Mouse (Mus musculus): ENCODE data around the gene 0610012G03Rik.
"Not testable (repeated sequence)": the region's sequence is repeated elsewhere in the genome, so short reads cannot be mapped to it uniquely, and the experiment has no call there.

The 0610012G03Rik gene

GRCm38 (mm10) chr16:31948345-31948774, at the start of gene 0610012G03Rik, which contains the start of gene Ncbp2:
Gene 0610012G03Rik, minus strand, starts transcription at chr16:31948494.
Gene Ncbp2, plus strand, starts transcription at chr16:31948513.
- DNase-seq, result peak; percentile 91

- no peak for DNase-seq
Observed at GRCm38 (mm10) chr16:31996371-31996770, 48.1 kb upstream of the 0610012G03Rik start.

GRCm38 (mm10) chr16:31993946-31994345, 45.7 kb upstream of the 0610012G03Rik start:
- DNase-seq, result no peak

- DNase-seq, result no peak
Observed at GRCm38 (mm10) chr16:31993195-31993594, 44.9 kb upstream of the 0610012G03Rik start.

- no peak for DNase-seq
Observed at GRCm38 (mm10) chr16:31992039-31992438, 43.7 kb upstream of the 0610012G03Rik start.

- DNase-seq, result no peak
Observed at GRCm38 (mm10) chr16:31980946-31981345, 32.7 kb upstream of the 0610012G03Rik start.

- DNase-seq, result no peak
Observed at GRCm38 (mm10) chr16:31979501-31979900, 31.2 kb upstream of the 0610012G03Rik start.

- DNase-seq, result no peak
Observed at GRCm38 (mm10) chr16:31975258-31975657, 27.0 kb upstream of the 0610012G03Rik start.

- no peak for DNase-seq
Observed at GRCm38 (mm10) chr16:31963224-31963623, 14.9 kb upstream of the 0610012G03Rik start.

- DNase-seq, result peak; percentile 60
Observed at GRCm38 (mm10) chr16:31947901-31948316, 385 bp downstream of the 0610012G03Rik start.

- DNase-seq, result no peak
Observed at GRCm38 (mm10) chr16:31947333-31947732, 961 bp downstream of the 0610012G03Rik start.

- not testable (repeated sequence) for DNase-seq
Observed at GRCm38 (mm10) chr16:31945986-31946385, 2.3 kb downstream of the 0610012G03Rik start.

GRCm38 (mm10) chr16:31945372-31945771, 2.9 kb downstream of the 0610012G03Rik start:
- peak; percentile 28 for DNase-seq

- DNase-seq, result peak; percentile 34
Observed at GRCm38 (mm10) chr16:31944698-31945255, 3.5 kb downstream of the 0610012G03Rik start.

- peak; percentile 77 for DNase-seq
Observed at GRCm38 (mm10) chr16:31943980-31944379, 4.3 kb downstream of the 0610012G03Rik start.

GRCm38 (mm10) chr16:31940586-31940985, 7.7 kb downstream of the 0610012G03Rik start:
- no peak for DNase-seq

GRCm38 (mm10) chr16:31938856-31939255, 9.4 kb downstream of the 0610012G03Rik start:
- DNase-seq, result no peak

- peak; percentile 36 for DNase-seq
Observed at GRCm38 (mm10) chr16:31936568-31936967, 11.7 kb downstream of the 0610012G03Rik start.

GRCm38 (mm10) chr16:31935091-31935979, 13.0 kb downstream of the 0610012G03Rik start:
- DNase-seq, result peak; percentile 50

GRCm38 (mm10) chr16:31934550-31935010, 13.7 kb downstream of the 0610012G03Rik start:
- DNase-seq, result no peak

GRCm38 (mm10) chr16:31933751-31934549, 14.3 kb downstream of the 0610012G03Rik start, which contains the start of gene Pigz:
Gene Pigz, plus strand, starts transcription at chr16:31933851.
- DNase-seq, result peak; percentile 85

- peak; percentile 95 for DNase-seq
Observed at GRCm38 (mm10) chr16:31932840-31933697, 15.2 kb downstream of the 0610012G03Rik start.
